Mouse (Mus musculus): ENCODE data around the gene Ntsr1.

DNA sequence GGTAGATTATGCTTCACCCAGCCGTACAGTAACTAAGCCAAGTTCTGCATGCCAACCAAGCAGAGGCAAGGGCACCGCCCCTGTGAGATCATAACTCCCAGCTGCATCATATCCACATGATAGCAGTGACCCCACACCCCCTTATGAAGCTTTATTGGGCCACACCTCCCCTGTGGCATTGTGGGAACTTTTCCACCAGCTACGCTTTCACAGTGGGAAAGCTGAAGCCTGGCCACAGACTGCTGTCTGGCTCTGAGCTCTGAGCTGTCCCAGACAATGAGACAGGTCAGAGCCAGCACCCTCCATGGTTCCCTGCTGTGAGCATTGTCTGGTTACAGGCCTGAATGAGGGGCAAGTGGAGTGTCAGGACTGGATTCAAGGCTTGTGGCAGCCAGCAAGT lies 81.2 kb downstream of the Ntsr1 start, which contains the start of gene Mrgbp:
- TF ChIP-seq MAFK (IDR thresholded peaks at IDR 0.05; ENCODE audit: insufficient read depth, low read depth, low read length) (no peak), CHD2 (IDR thresholded peaks at IDR 0.05; ENCODE audit: low read depth, low read length) (no peak), HCFC1 (IDR thresholded peaks at IDR 0.05; ENCODE audit: borderline replicate concordance, insufficient read depth, low read length) (no peak), ZNF384 (IDR thresholded peaks at IDR 0.05; ENCODE audit: low read depth, low read length) (no peak)

All from ES-E14 (cell line).